Mouse (Mus musculus): Measurements from ENCODE around the gene Gkn3.

Gkn3 gene

GRCm38 (mm10) chr6:87354441-87354840 is 34.3 kb downstream of the Gkn3 start:
- DNase-seq (ENCODE audit: low spot score in 2 of 2), result no peak

- no peak for DNase-seq (ENCODE audit: low spot score in 2 of 2)
Measured at GRCm38 (mm10) chr6:87350829-87351228, 37.9 kb downstream of the Gkn3 start, which contains the start of gene Gkn1. TSS of gene Gkn1 (minus strand) at chr6:87350942.

GRCm38 (mm10) chr6:87335935-87336295 is 52.8 kb downstream of the Gkn3 start:
- no peak for DNase-seq (ENCODE audit: low spot score in 2 of 2)

DNA sequence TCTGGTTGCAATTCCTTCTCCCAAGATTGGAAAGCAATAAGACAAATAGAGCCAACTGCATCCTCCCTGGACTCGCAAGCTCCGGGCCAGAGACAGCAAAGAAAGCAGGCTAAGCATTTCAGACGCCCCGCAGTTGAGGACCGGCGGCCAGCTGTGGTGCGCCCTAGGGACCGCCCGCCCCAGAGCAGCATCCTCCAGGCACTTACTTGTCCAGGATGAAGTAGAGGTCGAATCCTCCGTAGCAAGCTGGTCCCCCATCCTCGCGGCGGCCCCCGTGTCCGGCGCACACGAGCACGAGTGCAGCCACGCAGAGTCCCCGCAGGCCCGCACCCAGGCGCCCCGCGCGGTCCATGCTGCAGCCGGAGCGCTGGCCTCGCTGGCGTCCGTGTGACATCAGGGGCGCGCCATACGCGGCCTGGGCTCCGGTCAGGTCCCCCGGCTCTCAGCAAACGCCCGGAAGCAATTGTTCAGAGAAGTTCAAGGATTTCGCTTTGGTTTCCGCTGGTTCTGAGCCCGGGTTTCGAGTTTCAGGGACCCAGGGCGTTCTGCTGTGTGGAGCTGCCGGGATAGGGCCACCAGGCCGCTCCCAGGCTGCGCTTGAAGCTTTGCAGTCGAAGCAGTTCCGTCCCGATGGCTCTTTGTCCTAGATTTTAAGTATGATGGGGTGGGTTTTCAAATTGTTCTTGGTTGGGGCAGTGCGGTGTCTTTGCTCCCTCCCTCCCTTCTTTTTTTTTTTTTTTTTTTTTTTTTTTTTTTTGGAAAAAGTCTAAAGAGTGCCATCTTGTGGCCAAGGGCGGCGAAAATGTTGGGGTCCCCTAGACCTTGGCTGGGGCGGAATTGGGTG is 53.4 kb downstream of the Gkn3 start, which contains the start of gene Antxr1:
TSS of gene Antxr1 (minus strand) at position 731 of the 844 bp plus-strand sequence.
- DNase-seq (ENCODE audit: low spot score in 2 of 2), result peak in 1 of 2 experiments; percentile 44

- DNase-seq (ENCODE audit: low spot score in 2 of 2), result peak; percentile 35 to 49
Measured at GRCm38 (mm10) chr6:87334361-87335090, 54.2 kb downstream of the Gkn3 start.
